ENCODE assay signal across 20 mouse cellular contexts in the genomic region with DNA sequence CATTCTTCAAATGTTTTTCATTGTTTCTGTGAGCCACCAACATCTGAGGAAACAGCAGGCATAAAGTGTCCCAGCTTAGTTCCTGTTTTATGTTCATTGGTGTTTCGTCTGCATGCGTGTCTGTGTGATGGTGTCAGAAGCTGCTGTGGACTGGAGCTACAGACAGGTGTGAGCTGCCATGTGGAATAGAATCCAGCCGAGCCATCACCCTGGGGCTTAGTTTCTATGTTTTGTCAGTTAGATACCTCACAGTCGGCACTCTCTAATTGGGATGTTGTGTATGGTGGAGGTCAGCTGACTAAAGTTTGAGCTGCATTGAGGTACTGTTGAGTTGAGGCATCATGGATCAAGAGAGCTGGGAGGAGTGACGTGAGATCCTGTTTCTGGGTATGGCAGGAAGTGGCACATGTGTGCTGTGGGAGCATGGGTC. TPM values are rescaled to one million over a fixed set of nuclear protein-coding genes. Genes with fewer than 3 reads are reported as not detected.
A peak's percentile ranks its signal among the peaks of the same experiment; 100 is the strongest.
DNase-seq lines count a peak whose midpoint lies in the region; ATAC-seq lines count a peak whose summit lies in the region.
"Had no signal": no experiment of that assay in that cellular context is flagged by ENCODE, and none has a peak within 500 bp of the region (broad histone marks: within the 10 kb centered on the region; RNA-seq: fewer than 3 reads in every experiment).

No protein-coding gene starts in this region.

- H3K4me1 ChIP-seq in kidney, embryonic 16.5 days (ENCODE audit: insufficient read depth, low read length): no peaks in the 10 kb centered on the region
- H3K4me1 ChIP-seq in midbrain, embryonic 16.5 days (ENCODE audit: control insufficient read depth, insufficient read depth, low read length): no peaks in the 10 kb centered on the region
- H3K4me1 ChIP-seq: embryonic facial prominence, embryonic 15.5 days; hindbrain, embryonic 10.5 days; limb, embryonic 15.5 days had no signal

- no peak overlapping the region for H3K4me3 ChIP-seq in kidney, embryonic 16.5 days (ENCODE audit: low read length)
- no peak overlapping the region for H3K4me3 ChIP-seq in midbrain, embryonic 16.5 days (ENCODE audit: low read depth, low read length)
- H3K4me3 ChIP-seq: embryonic facial prominence, embryonic 15.5 days; hindbrain, embryonic 10.5 days; limb, embryonic 15.5 days had no signal

- H3K9me3 ChIP-seq in kidney, embryonic 16.5 days (ENCODE audit: low read length): no peaks in the 10 kb centered on the region
- no peaks in the 10 kb centered on the region for H3K9me3 ChIP-seq in midbrain, embryonic 16.5 days (replicated peaks; ENCODE audit: control insufficient read depth, low read length, poor library complexity, severe bottlenecking)
- H3K9me3 ChIP-seq: embryonic facial prominence, embryonic 15.5 days; hindbrain, embryonic 10.5 days; limb, embryonic 15.5 days had no signal

- no peak overlapping the region for H3K27ac ChIP-seq in kidney, embryonic 16.5 days (ENCODE audit: low read length)
- H3K27ac ChIP-seq in midbrain, embryonic 16.5 days (ENCODE audit: low read length): no peak overlapping the region
- H3K27ac ChIP-seq: embryonic facial prominence, embryonic 15.5 days; hindbrain, embryonic 10.5 days; limb, embryonic 15.5 days had no signal

- peak; percentile 3 for DNase-seq in thymus, postnatal 25 days
- no peak for DNase-seq in thymus, postnatal 36 days
- DNase-seq in adrenal gland, postnatal 4 days (ENCODE audit: low spot score in 2 of 2): no peak
- DNase-seq in layer of hippocampus, postnatal 10 days (ENCODE audit: low spot score in 2 of 2): no peak
- DNase-seq: adrenal gland, adult 2 months; cerebellum, adult 9-10 months; embryo, embryonic 11 days; gastrocnemius, postnatal 25 days; kidney, postnatal 4 days; midbrain, embryonic 14.5 days; right cerebral cortex, adult 18-20 months had no signal

- no peak overlapping the region for H3K9ac ChIP-seq in kidney, embryonic 16.5 days (replicated peaks; ENCODE audit: low read length)
- no peak overlapping the region for H3K9ac ChIP-seq in midbrain, embryonic 16.5 days (ENCODE audit: low read depth, low read length)
- H3K9ac ChIP-seq: embryonic facial prominence, embryonic 15.5 days; limb, embryonic 15.5 days had no signal

- no peak overlapping the region for H3K4me2 ChIP-seq in kidney, embryonic 16.5 days (replicated peaks; ENCODE audit: low read depth, low read length)
- no peak overlapping the region for H3K4me2 ChIP-seq in midbrain, embryonic 16.5 days (ENCODE audit: low read length)
- H3K4me2 ChIP-seq: embryonic facial prominence, embryonic 15.5 days; limb, embryonic 15.5 days had no signal

- H3K27me3 ChIP-seq in kidney, embryonic 16.5 days (ENCODE audit: insufficient read depth, low read length): no peaks in the 10 kb centered on the region
- H3K27me3 ChIP-seq in midbrain, embryonic 16.5 days (ENCODE audit: control insufficient read depth, insufficient read depth, low read depth, low read length): no peaks in the 10 kb centered on the region
- H3K27me3 ChIP-seq: embryonic facial prominence, embryonic 15.5 days; limb, embryonic 15.5 days had no signal

- WGBS in kidney, embryonic 16.5 days: 87% methylated on average over 5 of the region's 5 CpGs
- WGBS in midbrain, embryonic 16.5 days: 92% methylated on average over 5 of the region's 5 CpGs

- peaks cover 84% of the 10 kb centered on the region for H3K36me3 ChIP-seq in kidney, embryonic 16.5 days (ENCODE audit: insufficient read depth, low read length)
- peaks cover 62% of the 10 kb centered on the region for H3K36me3 ChIP-seq in midbrain, embryonic 16.5 days (ENCODE audit: control insufficient read depth, insufficient read depth, low read length)

- ATAC-seq in activated CD4-positive, CD25-positive, alpha-beta regulatory T cell, adult 4 months: peak; percentile 80
- peak; percentile 87 for ATAC-seq in megakaryocyte progenitor cell, adult 5-6 weeks (replicated peaks; ENCODE audit: poor library complexity)
- no peak for ATAC-seq in kidney, embryonic 16.5 days (ENCODE audit: low FRiP score, low TSS enrichment)
- no peak for ATAC-seq in midbrain, embryonic 16.5 days
- ATAC-seq: forebrain, embryonic 16.5 days; lung, postnatal 0 days had no signal

RNA-seq across cellular contexts. Expression of gene Rrn3, which starts 16.3 kb away (rescaled TPM):
- polyA plus RNA-seq in activated CD4-positive, CD25-positive, alpha-beta regulatory T cell, adult 4 months (2017; shearing (Covaris generic)): 10 to 100 TPM; 44.8 to 49.4 TPM
- total RNA-seq in megakaryocyte progenitor cell, adult 5-6 weeks (2015): 28.7 and 34.7 TPM in 2 replicates
- total RNA-seq in megakaryocyte progenitor cell, adult 5-6 weeks (2017): 45.2 and 49.6 TPM in 2 replicates
- total RNA-seq in adrenal gland, postnatal 4 days (2021): 10 to 100 TPM; 46.6 to 49.3 TPM
- 63.8 and 69.8 TPM in 2 replicates for polyA plus RNA-seq in kidney, embryonic 16.5 days (2015; fragmentation: Nextera tagmentation; extraction: Ambion mirVana)
- total RNA-seq in layer of hippocampus, postnatal 10 days (2021): 10 to 100 TPM; 44.8 to 46.5 TPM
- polyA plus RNA-seq in midbrain, embryonic 16.5 days (2015; fragmentation: Nextera tagmentation; extraction: Ambion mirVana): 88.3 and 96.1 TPM in 2 replicates

RNA-seq across cellular contexts. Expression of gene Ntan1, which starts 21.9 kb away (rescaled TPM):
- polyA plus RNA-seq in activated CD4-positive, CD25-positive, alpha-beta regulatory T cell, adult 4 months (2017; shearing (Covaris generic)): 100 to 1,000 TPM; 156 to 160 TPM
- 97.9 and 123 TPM in 2 replicates for total RNA-seq in megakaryocyte progenitor cell, adult 5-6 weeks (2015)
- total RNA-seq in megakaryocyte progenitor cell, adult 5-6 weeks (2017): 65.7 and 68.2 TPM in 2 replicates
- total RNA-seq in adrenal gland, postnatal 4 days (2021): 10 to 100 TPM; 67.7 to 68.2 TPM
- polyA plus RNA-seq in kidney, embryonic 16.5 days (2015; fragmentation: Nextera tagmentation; extraction: Ambion mirVana): 157 and 159 TPM in 2 replicates
- total RNA-seq in layer of hippocampus, postnatal 10 days (2021): 10 to 100 TPM; 91.3 to 94.8 TPM
- 209 and 214 TPM in 2 replicates for polyA plus RNA-seq in midbrain, embryonic 16.5 days (2015; fragmentation: Nextera tagmentation; extraction: Ambion mirVana)

Comparison
In these comparisons a context has a peak if more than half of its experiments do, and no peak if none do; other contexts are left out.
1. ATAC-seq: peak in activated CD4-positive, CD25-positive, alpha-beta regulatory T cell, adult 4 months (single experiment) and megakaryocyte progenitor cell, adult 5-6 weeks (single experiment); none in kidney, embryonic 16.5 days (single experiment) and midbrain, embryonic 16.5 days (single experiment).